Mouse (Mus musculus) heart, embryonic 10.5 days (tissue): Measurements from ENCODE around the gene Tmem59l. TPM values are rescaled to one million over a fixed set of nuclear protein-coding genes. Genes with fewer than 3 reads are reported as not detected.

Experiments used
- DNase-seq: peaks from one replicate; pipeline ENCODE4 v3.0.0-alpha.2; 2017; ENCODE audit warnings: low spot score
- H3K27ac ChIP-seq: fragments of 300-500 bp; sonication (generic); 2 replicates; pipeline ENCODE4 v1.5.1; 2016; ENCODE audit warnings: mild to moderate bottlenecking
- H3K27me3 ChIP-seq: fragments of 300-500 bp; sonication (generic); 2 replicates; pipeline ENCODE4 v1.6.1; 2016; ENCODE audit warnings: mild to moderate bottlenecking; ENCODE audit not compliant: poor library complexity, insufficient read depth, severe bottlenecking
- H3K36me3 ChIP-seq: fragments of 300-500 bp; sonication (generic); 2 replicates; pipeline ENCODE4 v1.6.1; 2016; ENCODE audit warnings: mild to moderate bottlenecking, moderate library complexity
- H3K4me1 ChIP-seq: fragments of 300-500 bp; sonication (generic); 2 replicates; pipeline ENCODE4 v1.6.1; 2016; ENCODE audit warnings: mild to moderate bottlenecking
- H3K4me3 ChIP-seq: fragments of 300-500 bp; sonication (generic); 2 replicates; pipeline ENCODE4 v1.5.1; 2016; ENCODE audit warnings: mild to moderate bottlenecking, moderate library complexity
- H3K9me3 ChIP-seq: fragments of 300-500 bp; sonication (generic); 2 replicates; pipeline ENCODE4 v1.6.1; 2016; ENCODE audit warnings: mild to moderate bottlenecking, moderate library complexity
- whole genome bisulfite sequencing: fragments of 180-500 bp; shearing (Covaris S2); methylation state at CpG from one replicate; pipeline ENCODE4 v1.1.7; 2016; 5-methylcytosine and 5-hydroxymethylcytosine counted together
- polyA plus RNA-seq: library from polyadenylated mRNA; unstranded; fragments of >200 nt; fragmentation: Nextera tagmentation; extraction: Ambion mirVana; gene quantifications from 2 replicates; pipeline ENCODE4 v1.2.1, GENCODE M21; 2016

The Tmem59l gene
- polyA plus RNA-seq, 1 experiment from 2014 or later: 3.6 TPM

DNA sequence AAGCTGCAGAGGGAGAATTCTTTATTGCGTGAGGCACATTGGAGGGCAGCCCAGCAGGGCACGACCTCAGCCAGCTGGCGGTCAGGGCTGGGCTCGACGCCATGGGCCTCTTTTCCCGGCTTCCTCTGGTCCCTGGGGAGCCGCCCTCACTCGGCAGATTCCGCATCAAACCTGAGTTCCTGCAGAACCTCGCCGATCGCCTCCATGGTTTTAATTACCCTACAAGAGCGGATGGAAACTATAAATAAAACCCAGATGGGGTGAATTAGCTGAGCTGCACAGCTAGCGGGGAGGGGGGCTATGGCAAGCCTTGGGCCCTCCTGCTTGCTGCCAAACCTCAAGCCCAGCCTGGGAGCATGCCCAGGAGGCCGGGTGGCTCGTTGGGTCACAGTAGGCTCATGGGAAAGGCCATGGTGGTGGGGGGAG, 17.1 kb upstream of the Tmem59l start:
- 69% methylated on average over 16 of the region's 16 CpGs for WGBS
- no peak overlapping the region for H3K27ac ChIP-seq
- 0 out of 2 replicates have a peak overlapping the region, but pooled peaks have one; percentile 1 for H3K4me3 ChIP-seq
- DNase-seq: no peak
- peaks cover 63% of the 10 kb centered on the region for H3K4me1 ChIP-seq
- peaks cover 56% of the 10 kb centered on the region for H3K27me3 ChIP-seq
- peaks cover 34% of the 10 kb centered on the region for H3K36me3 ChIP-seq
- H3K9me3 ChIP-seq: no peaks in the 10 kb centered on the region

DNA sequence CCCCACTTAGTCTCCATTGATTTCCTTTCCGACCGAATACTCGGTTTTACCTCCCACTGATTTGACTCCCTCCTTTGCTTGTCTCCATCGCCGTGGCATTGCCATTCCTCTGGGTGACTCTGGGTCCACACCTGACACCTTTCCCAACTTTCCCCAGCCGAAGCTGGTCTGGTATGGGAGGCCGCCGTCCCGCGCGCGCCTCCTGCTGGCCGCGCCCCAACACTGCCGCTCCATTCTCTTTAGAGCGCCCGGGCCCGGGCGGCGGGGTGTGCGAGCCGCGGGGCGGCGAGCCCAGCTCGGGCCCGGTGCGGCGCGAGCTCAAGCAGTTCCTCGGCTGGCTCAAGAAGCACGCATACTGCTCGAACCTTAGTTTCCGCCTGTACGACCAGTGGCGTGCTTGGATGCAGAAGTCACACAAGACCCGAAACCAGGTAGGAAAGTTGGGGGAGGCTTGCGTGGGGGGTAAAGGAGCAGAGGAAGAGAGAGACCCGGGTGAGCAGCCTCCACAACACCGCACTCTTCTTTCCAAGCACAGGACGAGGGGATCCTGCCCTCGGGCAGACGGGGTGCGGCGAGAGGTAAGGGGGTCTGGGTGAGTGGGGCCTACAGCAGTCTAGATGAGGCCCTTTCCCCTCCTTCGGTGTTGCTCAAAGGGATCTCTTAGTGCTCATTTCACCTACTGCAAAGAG, 16.0 kb upstream of the Tmem59l start:
- Histone ChIP-seq H3K27me3 (peaks cover 67% of the 10 kb centered on the region), H3K27ac (no peak overlapping the region), H3K4me3 (peak overlapping the region; percentile 36), H3K9me3 (no peaks in the 10 kb centered on the region), H3K36me3 (peaks cover 24% of the 10 kb centered on the region), H3K4me1 (peaks cover 53% of the 10 kb centered on the region)
- DNase-seq: peak; percentile 88
- WGBS: 12% methylated on average over 46 of the region's 46 CpGs

DNA sequence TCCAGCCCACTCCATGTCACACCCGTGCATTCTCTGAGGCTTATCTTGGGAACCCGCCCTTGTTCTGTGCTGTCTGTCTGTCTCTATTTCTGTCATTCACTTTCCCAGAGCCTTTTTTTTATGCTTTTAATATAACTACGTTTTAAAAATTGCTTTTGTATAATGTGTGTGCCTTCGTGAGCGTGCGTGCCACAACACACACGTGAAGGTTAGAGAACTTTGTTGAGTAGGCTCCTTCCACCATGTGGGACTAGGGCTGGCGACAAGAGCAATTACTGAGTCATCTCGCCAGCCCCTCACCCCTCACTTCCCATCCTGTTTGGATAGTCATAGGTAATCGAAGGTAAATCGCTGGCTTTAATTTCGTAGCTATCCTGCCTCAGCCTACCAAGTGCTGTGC, 15.4 kb upstream of the Tmem59l start:
- Histone ChIP-seq H3K27me3 (peaks cover 73% of the 10 kb centered on the region), H3K9me3 (no peaks in the 10 kb centered on the region), H3K36me3 (peaks cover 18% of the 10 kb centered on the region), H3K4me3 (peak overlapping the region; percentile 39), H3K27ac (0 out of 2 replicates have a peak overlapping the region, but pooled peaks have one; percentile 13), H3K4me1 (peaks cover 53% of the 10 kb centered on the region)
- no peak for DNase-seq
- 28% methylated on average over 12 of the region's 12 CpGs for WGBS

DNA sequence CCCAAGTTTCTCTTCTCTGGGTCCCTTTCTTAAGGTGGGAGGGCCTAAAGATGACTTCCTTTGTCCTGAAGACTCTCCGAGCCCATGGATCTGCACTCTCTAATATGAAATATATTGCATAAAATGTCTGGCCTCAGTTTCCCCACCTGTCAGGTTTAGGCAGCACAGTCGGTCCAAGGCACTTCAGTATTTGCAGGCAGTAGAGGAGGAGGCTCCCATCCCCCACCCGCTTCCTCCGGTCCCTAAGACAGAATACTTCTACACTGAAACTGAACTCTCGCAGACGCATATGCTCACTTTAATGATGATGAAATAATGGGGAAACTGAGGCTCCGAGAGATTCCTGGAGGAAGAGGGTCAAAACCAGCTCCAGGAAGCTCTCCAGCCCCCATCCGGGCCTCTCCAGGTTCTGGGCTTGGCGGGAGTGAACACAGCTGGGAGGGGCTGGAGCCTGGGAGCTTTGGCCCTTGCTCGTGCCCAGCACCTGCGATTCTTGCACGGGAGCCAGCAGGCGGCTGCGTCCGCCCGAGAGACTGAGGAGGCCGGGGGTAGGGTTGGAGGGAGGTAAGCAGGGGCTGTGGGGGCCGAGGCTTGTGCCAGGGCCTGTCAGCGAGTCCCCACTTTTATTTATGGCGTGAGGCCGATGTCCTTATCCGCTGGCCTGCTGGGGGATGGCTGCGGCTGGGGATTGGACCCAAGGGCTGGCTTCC, 14.8 kb upstream of the Tmem59l start:
- Histone ChIP-seq H3K27ac (peak overlapping the region; percentile 13; the same call in 1 of the 2 replicates), H3K4me3 (peak overlapping the region; percentile 39)
- no peak for DNase-seq

DNA sequence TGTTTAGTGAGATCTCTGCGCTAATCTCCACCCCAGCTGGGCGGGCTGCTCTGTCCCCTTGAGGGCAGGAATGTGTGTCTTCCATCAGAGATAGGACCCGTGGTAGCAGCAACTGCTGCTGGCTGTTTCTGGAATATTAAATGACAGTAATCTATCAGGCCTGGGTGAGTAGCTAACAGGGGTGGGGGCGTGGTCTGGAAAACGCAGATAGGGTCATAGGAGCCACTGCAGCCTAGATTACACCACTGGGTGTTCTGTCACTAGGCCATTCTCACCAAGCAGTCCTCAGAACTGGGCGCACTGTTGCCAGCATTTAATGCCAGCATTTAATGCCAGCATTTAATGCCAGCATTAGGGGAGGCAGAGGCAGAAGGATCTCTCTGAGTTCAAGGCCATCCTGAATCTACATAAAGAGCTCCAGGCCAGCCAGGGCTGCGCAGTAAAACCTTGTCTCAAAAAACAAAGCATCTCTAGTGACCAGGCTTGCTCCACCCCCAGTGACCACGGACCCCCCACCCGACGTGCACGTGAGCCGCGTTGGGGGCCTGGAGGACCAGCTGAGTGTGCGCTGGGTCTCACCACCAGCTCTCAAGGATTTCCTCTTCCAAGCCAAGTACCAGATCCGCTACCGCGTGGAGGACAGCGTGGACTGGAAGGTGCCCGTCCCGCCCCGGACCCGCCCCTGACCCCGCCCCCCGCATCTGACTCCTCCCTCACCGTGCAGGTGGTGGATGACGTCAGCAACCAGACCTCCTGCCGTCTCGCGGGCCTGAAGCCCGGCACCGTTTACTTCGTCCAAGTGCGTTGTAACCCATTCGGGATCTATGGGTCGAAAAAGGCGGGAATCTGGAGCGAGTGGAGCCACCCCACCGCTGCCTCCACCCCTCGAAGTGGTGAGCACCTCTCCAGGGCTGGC, 13.5 kb upstream of the Tmem59l start:
- H3K4me3 ChIP-seq: peak overlapping the region; percentile 29
- peaks cover 92% of the 10 kb centered on the region for H3K27me3 ChIP-seq
- H3K36me3 ChIP-seq: peaks cover 13% of the 10 kb centered on the region
- no peak for DNase-seq
- no peaks in the 10 kb centered on the region for H3K9me3 ChIP-seq
- 6% methylated on average over 39 of the region's 39 CpGs for WGBS
- H3K4me1 ChIP-seq: peaks cover 46% of the 10 kb centered on the region
- no peak overlapping the region for H3K27ac ChIP-seq

More for the DNA sequence above, 14.8 kb upstream of the Tmem59l start:
- Histone ChIP-seq H3K9me3 (no peaks in the 10 kb centered on the region), H3K36me3 (peaks cover 13% of the 10 kb centered on the region), H3K4me1 (peaks cover 51% of the 10 kb centered on the region), H3K27me3 (peaks cover 79% of the 10 kb centered on the region)
- WGBS: 14% methylated on average over 23 of the region's 23 CpGs

DNA sequence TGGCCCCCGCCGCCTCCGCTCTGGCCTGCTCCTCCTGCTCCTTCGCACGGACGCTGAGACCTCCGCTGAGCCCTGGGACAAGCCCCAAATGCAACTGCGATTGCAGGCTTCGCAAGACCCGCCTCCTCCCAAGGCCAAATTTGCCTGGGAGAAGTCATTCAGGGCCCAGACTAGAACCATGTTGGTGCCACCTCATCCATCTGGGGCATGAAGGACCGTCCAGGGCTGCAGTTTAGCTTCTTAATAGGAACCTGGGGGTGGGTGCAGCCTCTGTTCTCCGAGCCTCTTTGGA, 8.6 kb upstream of the Tmem59l start:
- H3K27ac ChIP-seq: peak overlapping the region; percentile 42; the same call in 1 of the 2 replicates
- peaks cover 100% of the 10 kb centered on the region for H3K27me3 ChIP-seq
- WGBS: 5% methylated on average over 12 of the region's 12 CpGs
- H3K36me3 ChIP-seq: no peaks in the 10 kb centered on the region
- peak overlapping the region; percentile 60 for H3K4me3 ChIP-seq
- no peaks in the 10 kb centered on the region for H3K9me3 ChIP-seq
- peaks cover 52% of the 10 kb centered on the region for H3K4me1 ChIP-seq
- DNase-seq: no peak

DNA sequence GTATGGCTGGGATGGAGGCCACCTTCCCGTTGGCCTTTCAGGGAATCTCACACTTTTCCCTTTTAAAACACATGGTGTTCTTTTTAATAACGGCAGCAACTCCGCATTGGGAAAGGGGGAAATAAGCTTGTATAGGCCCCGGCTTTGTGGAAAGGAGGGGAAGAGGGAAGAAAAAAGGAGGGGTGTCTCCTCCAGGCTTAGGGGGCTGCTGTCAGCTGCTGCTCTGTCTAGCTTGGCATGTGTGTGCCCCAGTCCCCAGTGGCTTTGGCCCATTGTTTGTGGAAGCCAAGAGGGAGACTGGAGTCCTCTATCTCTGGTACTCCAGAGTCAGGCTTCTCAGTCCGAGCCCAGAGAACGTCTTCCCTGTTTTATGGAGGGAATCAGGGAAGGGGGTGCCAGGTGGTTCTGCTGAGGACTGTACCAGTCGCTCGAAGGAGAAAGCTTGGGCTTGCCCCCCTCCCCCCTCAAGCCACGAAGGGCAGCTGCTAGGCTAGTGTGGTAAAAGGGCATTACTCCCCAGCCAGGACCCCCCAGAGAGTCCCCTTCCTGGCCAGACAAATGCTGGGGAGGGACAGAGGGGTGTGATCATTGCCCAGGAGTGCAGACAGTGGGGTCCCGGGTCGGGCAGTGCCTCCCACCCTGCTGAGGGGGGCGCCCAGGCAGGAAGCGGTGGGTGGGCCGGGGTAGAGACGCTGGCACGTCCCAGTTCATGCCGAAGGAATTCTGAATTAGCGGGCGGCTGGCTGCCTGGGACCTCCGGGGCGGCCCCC, 8.0 kb upstream of the Tmem59l start:
- H3K4me3 ChIP-seq: peak overlapping the region; percentile 60
- no peak for DNase-seq
- WGBS: 1% methylated on average over 21 of the region's 21 CpGs
- peaks cover 100% of the 10 kb centered on the region for H3K27me3 ChIP-seq
- H3K27ac ChIP-seq: peak overlapping the region; percentile 42; the same call in 1 of the 2 replicates
- H3K36me3 ChIP-seq: no peaks in the 10 kb centered on the region
- H3K9me3 ChIP-seq: no peaks in the 10 kb centered on the region
- peaks cover 50% of the 10 kb centered on the region for H3K4me1 ChIP-seq

DNA sequence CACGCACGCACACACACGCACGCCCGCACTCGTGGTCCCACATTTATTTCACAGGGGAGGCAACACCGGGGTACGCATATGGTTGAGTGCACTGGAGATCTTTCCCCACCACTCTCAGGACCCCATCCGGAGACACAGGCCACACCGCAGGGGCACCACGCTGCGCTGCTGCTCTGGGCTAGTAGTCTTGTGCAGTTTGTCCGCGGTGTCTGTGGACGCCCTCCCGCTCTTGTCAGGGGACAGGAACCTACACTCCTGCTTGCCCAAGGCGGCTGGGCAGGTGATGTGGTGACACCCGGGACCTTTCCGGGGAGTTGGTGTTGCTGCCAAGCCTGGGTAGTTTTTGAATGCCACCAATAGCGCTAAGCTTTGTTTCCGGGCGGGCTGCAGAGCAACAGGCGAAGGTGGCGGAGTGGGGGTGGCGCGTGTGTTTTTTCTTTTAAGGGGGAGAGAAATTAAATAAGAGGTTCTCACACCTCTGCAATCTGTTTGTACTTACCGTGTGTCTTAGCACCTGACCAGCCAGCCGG, 7.3 kb upstream of the Tmem59l start:
- H3K4me3 ChIP-seq: peak overlapping the region; percentile 60
- peaks cover 57% of the 10 kb centered on the region for H3K4me1 ChIP-seq
- H3K36me3 ChIP-seq: no peaks in the 10 kb centered on the region
- H3K9me3 ChIP-seq: no peaks in the 10 kb centered on the region
- peaks cover 100% of the 10 kb centered on the region for H3K27me3 ChIP-seq
- 3% methylated on average over 28 of the region's 28 CpGs for WGBS
- no peak for DNase-seq
- 0 out of 2 replicates have a peak overlapping the region, but pooled peaks have one; percentile 4 for H3K27ac ChIP-seq

DNA sequence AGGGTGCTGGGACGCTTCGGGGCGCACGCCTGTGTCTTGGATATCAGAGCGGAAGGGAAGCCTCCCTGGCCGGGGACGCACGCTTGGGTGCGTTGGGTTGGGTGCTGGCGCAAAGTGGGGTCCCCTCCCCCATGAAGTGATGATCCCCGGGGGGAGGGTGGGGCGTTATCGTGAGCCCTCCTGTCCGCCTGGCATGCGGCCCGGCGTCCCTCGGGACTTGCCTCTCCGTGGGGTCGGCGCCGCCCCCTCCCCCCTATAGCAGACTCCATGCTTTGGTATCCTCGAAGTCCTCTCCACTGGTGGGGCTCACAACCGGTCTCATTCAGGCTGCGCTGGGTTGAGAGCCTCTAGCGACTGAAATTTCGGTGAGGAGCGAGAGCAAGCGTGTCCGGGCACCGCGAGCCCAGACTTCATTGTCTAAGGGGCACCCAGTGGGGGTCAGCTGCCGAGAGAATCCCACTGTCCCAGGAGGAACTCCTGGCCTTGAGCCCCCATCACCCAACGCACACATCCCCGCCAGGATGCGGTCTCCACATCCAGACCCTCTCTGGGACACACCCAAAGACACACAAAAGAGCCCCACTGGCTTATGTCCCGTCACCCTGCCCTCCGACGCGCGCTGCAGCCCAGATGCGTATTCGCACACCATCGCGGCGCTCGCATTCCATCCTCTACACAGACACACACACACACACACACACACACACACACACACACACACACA, 6.7 kb upstream of the Tmem59l start:
- Histone ChIP-seq H3K4me1 (peaks cover 63% of the 10 kb centered on the region), H3K27ac (peak overlapping the region; percentile 62; the same call in 1 of the 2 replicates), H3K27me3 (peaks cover 100% of the 10 kb centered on the region), H3K9me3 (no peaks in the 10 kb centered on the region), H3K36me3 (no peaks in the 10 kb centered on the region), H3K4me3 (peak overlapping the region; percentile 60)
- 3% methylated on average over 47 of the region's 47 CpGs for WGBS
- no peak for DNase-seq

DNA sequence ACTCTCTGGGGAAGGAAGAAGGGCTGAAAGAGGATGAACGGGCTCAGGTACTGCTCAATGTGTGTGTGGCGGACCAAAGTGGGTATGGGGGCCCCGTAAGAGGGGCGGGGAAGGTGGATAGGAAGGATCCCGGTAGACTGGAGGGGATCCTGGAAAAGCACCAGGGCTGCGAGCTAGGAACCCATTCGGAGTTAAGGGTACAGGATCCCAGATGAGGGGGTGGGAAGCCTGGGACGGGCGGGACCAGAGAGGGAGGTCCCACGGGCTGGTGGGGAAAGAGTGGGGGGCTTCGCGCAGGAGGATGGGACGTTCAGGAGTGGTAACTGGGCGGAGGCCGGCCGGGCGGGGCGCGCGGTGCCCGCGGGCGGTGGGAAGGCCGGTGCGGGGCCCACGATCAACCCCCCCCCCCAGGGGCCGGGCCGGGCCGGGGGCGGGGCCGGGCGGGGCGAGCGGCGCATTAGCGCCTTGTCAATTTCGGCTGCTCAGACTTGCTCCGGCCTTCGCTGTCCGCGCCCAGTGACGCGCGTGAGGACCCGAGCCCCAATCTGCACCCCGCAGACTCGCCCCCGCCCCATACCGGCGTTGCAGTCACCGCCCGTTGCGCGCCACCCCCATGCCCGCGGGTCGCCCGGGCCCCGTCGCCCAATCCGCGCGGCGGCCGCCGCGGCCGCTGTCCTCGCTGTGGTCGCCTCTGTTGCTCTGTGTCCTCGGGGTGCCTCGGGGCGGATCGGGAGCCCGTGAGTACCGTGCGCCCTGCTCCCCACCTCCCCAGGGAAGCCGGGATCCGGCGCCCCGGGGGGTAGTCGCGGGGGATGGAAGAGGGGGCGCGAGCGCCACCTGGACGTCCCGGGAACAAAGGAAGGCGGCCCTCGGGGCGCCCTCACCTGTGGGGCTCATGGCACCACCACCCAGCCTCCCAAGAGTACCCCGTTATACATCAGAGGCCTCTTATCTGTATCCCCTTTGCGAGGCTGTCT, 5.8 kb upstream of the Tmem59l start, which contains the start of gene Crlf1:
Gene Crlf1, plus strand, starts transcription at position 495 of the 977 bp plus-strand sequence.
- Histone ChIP-seq H3K9me3 (no peaks in the 10 kb centered on the region), H3K4me1 (peaks cover 72% of the 10 kb centered on the region), H3K4me3 (peak within 1 kb of the TSS; percentile 60), H3K27me3 (peaks cover 100% of the 10 kb centered on the region), H3K36me3 (no peaks in the 10 kb centered on the region), H3K27ac (peak within 1 kb of the TSS; percentile 62; the same call in 1 of the 2 replicates)
- no peak for DNase-seq
- under 1% methylated on average over 82 of the region's 93 CpGs for WGBS
